Mouse (Mus musculus): ENCODE measurements around the gene Cxcr4.

GRCm38 (mm10) chr1:128590816-128591720, 1.0 kb downstream of the Cxcr4 start:
- TF ChIP-seq POLR2A (IDR thresholded peaks at IDR 0.05; ENCODE audit: control insufficient read depth, extremely low read depth, insufficient read depth, low read length, poor library complexity), result peak; percentile 78
- 0 out of 2 replicates have a peak, but pooled peaks have one; percentile 18 for TF ChIP-seq CTCF (IDR thresholded peaks at IDR 0.05; ENCODE audit: borderline replicate concordance, control insufficient read depth, extremely low read depth, insufficient read depth, low read length, poor library complexity)

Measured in thymus, adult 2 months (tissue).